Mouse (Mus musculus) embryo, embryonic 11 days (tissue): ENCODE measurements around the gene Ctnnd2.

Experiments
- DNase-seq: peaks from one replicate; pipeline ENCODE4 v3.0.0-alpha.2; 2015

Gene Ctnnd2

DNA sequence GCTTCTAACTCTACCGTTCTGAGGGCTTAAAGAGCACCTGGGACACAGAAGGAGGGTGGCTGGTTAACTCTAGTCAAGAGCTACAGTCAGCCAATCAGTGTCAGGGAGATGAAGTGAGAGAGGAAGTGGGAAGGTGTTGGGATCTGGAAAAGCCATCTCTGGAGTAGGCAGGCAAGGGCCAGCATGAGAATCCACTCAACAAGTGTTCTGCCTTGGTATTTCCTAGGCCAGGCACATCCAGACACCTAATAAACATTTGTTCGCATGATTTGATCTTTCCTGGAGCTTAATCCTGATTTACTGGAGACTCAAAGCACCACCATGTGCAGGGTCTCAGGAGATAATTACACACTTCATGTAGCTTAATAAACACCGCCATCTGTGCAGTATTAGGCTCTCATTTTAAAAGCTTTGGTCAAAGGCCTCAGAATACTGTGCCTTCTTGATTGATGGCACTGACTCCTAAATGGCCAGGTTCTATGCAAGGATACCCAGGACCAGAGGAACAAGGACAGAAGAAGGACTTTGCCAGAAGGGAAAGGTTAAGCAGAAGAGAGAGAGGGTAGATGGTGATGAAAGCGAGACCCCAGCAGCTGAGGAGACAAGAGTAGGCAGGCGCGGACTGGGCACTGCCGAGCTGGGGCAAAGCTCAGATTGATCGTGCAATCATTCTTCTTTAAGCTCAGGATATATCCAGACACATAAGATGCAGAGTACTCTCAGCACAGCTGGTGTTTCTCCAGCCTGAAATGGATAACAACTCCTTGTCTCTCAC lies 833.8 kb downstream of the Ctnnd2 start:
- peak; percentile 11 for DNase-seq

DNA sequence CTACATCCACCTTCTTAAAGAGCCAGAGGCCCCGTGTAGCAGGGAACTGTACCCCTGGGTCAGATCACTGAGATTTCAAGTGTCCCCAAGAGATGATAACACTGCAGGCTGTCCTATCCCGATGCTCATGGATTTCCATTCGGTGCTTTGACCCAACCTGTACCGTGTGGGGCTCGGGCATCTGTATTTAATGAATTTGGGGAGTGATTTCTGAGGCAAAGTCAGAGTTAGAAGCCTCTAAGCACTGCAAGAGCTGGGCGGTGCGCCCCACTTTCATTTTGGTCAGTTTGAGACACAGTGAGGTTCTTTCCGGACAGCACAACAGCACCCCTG lies 834.4 kb downstream of the Ctnnd2 start:
- no peak for DNase-seq

DNA sequence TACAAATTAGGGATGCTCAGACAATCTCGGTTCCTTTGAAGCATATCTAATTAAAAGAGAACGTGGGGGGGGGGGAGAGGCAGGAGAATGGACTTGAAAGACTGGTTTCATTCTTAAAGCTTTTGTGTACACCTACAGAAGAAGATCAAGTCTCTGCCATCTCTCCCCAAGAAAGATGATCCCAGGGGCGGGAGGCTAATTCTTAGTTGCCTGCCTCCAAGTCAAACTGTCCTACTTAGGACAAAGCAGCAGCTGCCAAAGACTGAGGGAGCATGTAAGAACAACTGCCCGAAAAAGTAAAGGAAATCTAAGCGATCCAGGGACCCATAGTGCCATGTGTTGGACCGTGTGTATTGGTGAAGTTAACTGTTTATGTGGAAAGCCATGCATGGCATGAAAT lies 836.2 kb downstream of the Ctnnd2 start:
- DNase-seq: no peak

DNA sequence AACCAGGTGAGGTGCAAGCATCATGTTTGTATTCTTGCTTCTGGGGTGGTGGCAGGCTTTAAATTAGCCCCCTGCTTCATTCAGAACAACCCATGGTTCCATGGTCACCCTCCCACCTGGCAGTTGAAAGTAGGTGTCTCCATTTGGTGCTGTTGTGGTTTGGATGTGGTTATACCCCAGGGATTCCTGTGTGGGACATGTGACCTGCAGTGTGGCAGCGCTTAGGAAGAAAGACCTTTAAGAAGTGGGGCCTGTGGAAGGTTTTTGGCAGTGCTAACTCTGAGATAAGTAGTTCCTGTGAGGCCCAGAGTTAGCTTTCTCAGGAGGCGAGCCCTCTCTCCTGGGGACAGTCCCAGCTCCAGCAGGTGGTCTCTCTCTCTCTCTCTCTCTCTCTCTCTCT lies 848.4 kb downstream of the Ctnnd2 start:
- no peak for DNase-seq

DNA sequence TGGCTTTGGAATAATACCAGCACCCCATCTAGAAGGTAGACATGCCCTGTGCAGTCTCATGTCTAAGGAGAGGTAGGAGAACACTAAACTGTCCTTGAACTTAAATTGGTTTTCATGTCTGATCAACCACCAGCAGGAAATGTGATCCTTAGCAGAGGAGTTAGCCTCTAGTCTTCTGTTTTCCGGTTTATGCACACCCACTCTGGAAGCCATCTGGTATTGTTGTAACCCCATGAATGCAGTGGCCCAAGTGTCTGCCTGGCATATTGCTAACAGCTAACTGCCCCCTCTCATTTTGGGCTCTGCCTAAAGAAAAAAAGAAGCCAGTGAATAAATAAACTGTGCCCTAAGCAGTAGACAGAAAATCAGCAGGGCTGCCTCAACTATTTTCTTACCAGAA lies 849.6 kb downstream of the Ctnnd2 start:
- DNase-seq: no peak

DNA sequence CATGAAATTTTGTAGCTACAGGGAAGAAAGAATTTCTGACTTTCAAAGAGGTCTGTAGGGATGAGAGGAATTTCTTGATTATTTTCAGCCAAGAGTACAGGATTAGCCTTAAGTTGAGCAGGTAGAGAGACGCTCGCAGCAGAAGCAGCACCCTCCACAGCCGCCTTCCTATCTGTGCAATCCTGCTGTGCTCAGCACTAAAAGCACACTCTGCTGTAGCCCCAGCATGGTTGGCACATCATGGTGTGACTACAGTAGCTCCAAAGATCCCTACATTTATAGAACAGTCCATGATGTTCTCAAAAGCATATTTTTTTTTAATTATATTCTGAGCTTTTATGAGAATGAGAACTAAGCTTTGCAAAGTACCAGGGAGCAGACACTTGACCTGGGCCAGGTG lies 850.1 kb downstream of the Ctnnd2 start:
- no peak for DNase-seq

DNA sequence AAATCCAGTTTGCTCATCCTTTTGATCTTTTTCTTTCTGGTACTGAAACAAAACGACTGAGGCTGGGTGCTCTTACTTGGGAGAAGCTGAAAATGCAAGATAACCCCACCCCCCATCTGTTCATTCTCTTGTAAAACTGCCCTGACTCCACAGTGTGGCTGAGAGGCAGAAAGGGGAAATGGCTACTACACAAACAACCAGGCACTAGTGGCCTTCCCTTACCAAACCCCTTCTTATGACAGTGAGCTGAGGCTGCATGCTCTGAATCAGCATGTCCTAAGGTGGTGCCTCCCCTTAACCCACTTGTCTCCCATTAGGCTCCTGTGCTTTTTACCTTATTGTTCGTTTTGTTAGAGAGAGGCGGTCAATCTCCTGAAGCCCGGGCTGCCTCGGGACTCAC lies 851.4 kb downstream of the Ctnnd2 start:
- DNase-seq: no peak

DNA sequence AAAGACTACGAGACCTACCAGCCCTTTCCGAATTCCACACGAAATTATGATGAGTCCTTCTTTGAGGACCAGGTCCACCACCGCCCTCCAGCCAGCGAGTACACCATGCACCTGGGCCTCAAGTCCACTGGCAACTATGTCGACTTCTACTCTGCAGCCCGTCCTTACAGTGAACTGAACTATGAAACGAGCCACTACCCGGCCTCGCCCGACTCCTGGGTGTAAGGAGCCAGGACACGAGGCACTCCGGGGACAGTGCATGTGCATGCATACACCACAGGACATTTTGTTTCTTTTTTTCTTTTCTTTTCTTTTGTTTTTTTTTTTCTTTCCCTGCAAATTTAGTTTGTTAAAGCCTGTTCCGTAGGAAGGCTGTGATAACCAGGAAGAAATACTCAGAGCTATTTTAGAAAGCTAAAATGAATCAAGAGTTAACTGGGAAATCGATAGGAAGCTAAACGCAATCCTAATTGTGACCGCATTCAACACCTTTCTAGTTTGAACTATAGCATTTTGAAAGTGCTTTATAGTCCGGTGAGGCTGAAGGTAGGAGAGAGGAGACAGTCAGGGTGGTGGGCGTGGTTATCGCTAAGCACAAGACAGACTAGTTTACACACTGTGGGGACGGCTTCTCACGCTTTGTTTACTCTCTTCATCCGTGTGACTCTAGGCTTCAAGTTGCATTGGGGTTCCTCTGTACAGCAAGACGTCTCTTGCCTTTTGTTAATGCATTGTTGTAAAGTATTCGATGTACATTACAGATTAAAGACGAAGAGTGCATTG lies 855.2 kb downstream of the Ctnnd2 start:
- DNase-seq: no peak

DNA sequence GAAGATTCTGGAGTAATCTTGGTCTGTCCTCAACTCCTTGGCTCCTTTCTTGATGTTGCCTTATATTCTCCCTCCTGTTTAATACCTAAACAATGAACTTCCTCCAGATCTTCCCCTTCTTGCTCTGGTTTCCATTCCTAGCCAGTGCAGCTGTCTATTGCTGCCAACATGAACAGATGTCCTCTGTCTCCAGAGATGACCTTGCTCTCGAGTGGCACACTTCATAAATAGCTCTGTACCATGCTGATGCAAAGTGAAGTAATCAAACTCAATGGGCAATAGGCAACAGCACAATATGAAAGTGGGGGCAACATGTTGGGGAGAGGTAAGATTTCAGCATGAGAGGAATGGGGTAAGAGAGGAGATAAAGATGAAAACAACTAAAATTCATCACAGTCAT lies 872.6 kb downstream of the Ctnnd2 start:
- no peak for DNase-seq

DNA sequence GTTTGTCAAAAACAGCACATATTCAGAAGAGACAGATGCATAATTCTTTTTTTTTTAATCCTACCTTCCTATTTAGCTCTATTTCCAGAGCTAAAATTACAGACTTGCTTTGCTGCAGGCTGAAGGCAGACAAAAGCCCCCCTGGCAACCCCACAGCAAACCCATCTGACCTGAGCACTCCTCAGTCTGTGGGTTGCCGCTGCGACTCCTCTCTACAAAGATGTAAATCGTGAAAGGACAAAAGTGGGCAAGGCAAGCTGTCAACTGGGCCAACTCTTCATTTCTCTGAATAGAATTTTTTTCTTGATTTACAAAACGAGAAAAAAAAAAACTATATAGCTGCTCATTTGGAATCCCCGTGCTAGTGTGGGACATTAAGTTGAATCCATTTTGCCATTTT lies 879.1 kb downstream of the Ctnnd2 start:
- no peak for DNase-seq

DNA sequence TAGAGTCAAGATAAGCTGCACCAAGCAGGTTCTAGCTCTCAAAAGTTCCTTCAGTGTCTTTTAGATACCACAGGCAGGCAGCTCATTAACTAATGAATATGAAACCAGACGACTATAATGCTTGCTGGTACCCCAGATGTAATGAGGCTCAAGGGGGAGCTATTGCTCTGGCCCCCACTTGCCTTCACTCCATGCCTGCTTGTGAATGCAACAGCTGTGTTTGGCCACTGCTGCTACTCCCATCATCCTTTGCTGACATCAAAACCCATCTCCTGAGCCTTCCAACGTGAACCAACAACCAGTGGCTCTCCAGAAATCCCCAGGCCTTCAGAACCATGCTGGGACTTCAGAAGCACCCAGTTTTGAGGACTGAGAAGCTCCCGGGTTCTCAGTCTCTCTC lies 883.8 kb downstream of the Ctnnd2 start:
- DNase-seq: no peak

DNA sequence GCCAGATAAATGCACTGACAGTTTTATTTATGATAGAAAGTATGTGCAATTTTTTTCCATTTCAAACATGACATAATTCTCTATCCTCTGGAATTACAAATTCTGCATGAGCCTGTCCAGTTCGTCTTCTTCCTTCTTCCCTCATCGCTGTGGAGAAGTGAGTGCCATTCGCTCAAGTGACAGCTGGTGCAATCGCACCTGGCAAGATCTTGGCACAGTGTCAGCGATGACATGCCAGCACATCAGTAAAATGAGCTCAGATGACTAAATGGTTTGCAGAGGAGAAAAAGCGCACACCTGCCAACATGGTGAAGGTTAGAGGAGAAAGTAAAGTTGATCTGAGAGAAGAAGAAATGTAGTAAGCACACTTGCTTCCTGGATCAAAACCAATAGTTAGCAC lies 885.9 kb downstream of the Ctnnd2 start:
- no peak for DNase-seq

DNA sequence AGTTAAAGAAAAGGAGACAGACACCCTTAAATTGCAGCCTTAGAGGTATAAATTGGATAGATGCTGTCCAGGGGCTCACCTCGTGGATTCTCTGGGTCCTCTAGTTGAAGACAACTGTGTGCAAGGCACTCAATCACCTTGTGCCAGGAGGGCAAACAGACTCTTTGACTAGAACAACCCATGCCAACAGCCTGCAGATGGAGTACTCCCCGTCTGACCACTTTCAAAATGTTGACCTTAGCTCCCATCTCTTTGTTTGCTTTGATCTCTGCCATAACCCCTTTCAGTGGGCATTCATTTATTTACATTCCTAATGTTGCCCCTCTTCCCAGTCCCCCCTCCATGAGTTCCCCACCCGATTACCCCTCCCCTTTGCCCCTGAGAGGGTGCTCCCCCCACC lies 891.3 kb downstream of the Ctnnd2 start:
- DNase-seq: no peak

DNA sequence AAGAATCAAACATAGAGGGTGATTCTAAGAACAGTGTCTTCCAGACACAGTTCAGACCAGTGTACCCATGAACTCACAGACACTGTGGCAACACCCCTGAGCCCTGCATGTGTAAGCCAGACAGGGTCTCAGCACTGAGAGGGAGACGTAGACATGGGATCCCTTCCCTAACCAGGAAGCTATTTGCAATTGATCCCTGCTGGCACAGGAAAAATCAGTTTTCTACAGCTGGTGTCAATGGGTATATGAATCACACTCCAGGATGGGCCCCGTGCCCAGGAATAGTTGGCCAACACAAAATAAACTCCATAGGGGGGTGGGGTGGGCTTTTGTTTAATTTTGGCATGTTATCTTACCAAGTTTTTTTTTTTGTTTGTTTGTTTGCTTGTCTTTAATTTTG lies 895.7 kb downstream of the Ctnnd2 start:
- no peak for DNase-seq

DNA sequence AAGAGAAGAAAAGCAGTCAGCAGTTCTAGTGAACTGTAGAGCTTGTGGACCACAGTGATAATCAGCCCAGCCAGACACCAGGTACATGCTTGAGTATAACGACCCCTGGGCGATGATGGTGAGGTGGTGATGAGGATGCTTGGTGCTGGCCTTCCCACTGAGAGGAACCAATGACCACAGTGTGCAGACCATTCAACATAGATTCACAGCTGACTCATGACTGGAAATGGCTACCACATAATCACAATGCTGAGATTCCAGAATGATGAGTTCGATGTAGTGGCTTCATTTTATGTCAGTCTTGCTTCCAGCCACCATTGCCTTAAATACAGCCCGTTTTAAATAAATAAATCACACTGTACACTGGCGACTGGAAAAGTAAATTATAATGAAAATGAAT lies 897.9 kb downstream of the Ctnnd2 start:
- no peak for DNase-seq
